Mouse (Mus musculus) gastrocnemius, adult 8-10 months (tissue): ENCODE data around the gene Alcam. TPM values are rescaled to one million over a fixed set of nuclear protein-coding genes. Genes with fewer than 3 reads are reported as not detected.

Source experiments
- DNase-seq, 2 experiments: peaks; one replicate each; pipeline ENCODE4 v3.0.0; 2022; ENCODE audit warnings: low spot score in 2 of 2
- total RNA-seq, 4 experiments: library from RNA; stranded (reverse); gene quantifications; 2 replicates each; pipeline ENCODE4 v1.2.4; 2022

Alcam gene
- total RNA-seq, 4 experiments from 2014 or later: 0.27 to 1.6 (median 0.55) TPM

GRCm38 (mm10) chr16:52263751-52264150, 190.1 kb downstream of the Alcam start:
- no peak for DNase-seq

GRCm38 (mm10) chr16:52262582-52262981, 191.3 kb downstream of the Alcam start:
- no peak for DNase-seq

- no peak for DNase-seq
These were observed 192.1 kb downstream of the Alcam start for GRCm38 (mm10) chr16:52261755-52262154.

GRCm38 (mm10) chr16:52250935-52251334, 202.9 kb downstream of the Alcam start:
- DNase-seq: no peak

GRCm38 (mm10) chr16:52250196-52250595, 203.7 kb downstream of the Alcam start:
- DNase-seq: no peak

GRCm38 (mm10) chr16:52243421-52243973, 210.4 kb downstream of the Alcam start:
- DNase-seq: no peak

GRCm38 (mm10) chr16:52242144-52242543, 211.7 kb downstream of the Alcam start:
- no peak for DNase-seq

- no peak for DNase-seq
These were observed 223.9 kb downstream of the Alcam start for GRCm38 (mm10) chr16:52229930-52230329.

- no peak for DNase-seq
These were observed 224.4 kb downstream of the Alcam start for GRCm38 (mm10) chr16:52229446-52229845.

- no peak for DNase-seq
These were observed 231.0 kb downstream of the Alcam start for GRCm38 (mm10) chr16:52222896-52223295.

GRCm38 (mm10) chr16:52219069-52219468, 234.8 kb downstream of the Alcam start:
- DNase-seq: no peak

GRCm38 (mm10) chr16:52210844-52211606, 242.8 kb downstream of the Alcam start:
- no peak for DNase-seq

- no peak for DNase-seq
These were observed 253.8 kb downstream of the Alcam start for GRCm38 (mm10) chr16:52200107-52200506.
